Mouse (Mus musculus): ENCODE data around the gene Rab40c.

Gene Rab40c

DNA sequence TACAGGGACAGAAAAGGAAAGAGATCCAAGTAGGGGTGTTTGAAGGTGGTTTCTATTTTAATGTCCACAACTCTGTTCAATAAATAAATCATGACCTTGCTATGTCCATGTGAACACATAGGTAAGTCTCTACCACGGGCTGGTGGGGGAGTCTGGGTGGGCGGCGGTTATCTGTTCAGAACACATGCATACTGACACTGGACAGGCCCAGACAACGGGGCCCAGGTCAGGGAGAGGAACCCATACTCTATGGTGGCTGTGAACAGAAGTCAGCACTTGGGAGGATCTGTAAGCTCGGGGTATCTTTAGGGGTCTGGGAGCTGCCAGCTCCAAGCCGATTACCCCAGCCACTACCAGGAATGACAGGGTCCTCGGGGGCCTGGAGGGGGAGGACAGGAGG, 26.8 kb upstream of the Rab40c start:
- no peak for DNase-seq (ENCODE audit: low spot score)

DNA sequence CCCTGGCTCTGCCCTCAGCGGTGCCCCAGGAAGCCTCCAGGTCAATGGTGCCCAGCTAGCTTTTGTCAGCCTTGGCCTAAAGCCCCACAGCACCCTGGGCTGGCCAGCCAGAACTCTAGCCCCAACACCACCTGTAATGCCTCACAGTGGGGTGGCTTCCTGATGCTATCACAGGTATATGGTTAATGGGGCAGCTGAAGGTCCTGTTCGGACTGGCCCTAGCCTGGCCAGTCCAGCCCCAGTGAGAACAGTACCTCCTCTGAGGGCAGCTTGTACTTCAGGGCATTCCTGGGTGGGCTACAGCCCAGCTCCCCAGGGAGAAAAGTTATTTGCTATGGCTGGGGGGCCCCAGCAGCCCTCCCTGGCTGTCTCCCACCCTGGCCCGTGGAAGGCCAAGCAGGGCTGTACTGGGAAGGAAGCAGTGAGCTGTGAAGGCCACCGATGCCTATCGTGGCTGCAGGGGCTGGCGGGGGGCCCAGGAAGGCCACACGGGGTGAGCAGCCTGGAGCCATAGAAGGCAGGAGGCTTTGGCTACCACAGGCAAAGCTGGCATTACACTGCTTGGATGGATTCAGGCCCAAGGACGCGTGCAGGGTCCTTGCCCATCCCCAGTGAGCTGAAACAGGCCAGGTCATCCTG, 26.1 kb upstream of the Rab40c start:
- no peak for DNase-seq (ENCODE audit: low spot score)

DNA sequence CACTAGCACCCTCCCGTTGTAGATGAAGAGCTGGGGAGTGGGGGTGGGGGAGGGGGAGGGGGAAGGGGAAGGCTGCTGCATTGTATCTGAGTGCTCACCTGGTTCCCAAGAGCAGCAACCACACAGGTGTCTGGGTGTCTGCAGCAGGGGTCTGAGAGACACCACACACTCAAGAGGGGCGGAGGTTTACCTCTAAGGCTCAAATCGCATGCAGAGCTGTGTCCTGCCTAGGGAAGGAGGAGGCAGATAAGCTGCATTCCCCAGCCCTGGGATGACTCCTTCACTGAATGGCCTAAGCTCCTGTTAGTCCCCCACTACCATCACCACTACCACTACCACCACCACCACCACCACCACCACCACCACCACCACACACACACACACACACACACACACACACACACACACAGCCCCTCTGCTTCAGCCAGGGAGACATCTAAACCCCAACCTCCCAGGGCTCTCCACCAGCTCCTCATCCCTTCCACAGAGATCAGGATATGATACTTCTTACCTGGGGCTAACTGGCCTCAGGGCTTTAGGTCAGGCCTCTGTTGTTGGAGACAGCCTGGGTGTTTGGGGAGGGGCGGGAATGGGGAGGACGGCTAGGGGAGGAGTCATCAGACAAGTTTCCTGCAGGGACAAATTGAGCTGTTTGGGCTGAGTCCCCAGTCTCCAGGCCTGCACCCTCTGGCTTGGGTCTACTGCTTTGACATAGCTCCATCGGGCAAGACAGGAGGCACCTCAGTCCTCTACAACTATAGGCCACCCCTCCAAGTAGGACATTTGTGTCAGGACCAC, 25.0 kb upstream of the Rab40c start, which contains the start of the genes Pigq and Nhlrc4:
Gene Pigq (minus strand): TSS at position 571 of the 798 bp plus-strand sequence.
Gene Nhlrc4 (minus strand): TSS at position 596 of the 798 bp plus-strand sequence.
- no peak for DNase-seq (ENCODE audit: low spot score)

DNA sequence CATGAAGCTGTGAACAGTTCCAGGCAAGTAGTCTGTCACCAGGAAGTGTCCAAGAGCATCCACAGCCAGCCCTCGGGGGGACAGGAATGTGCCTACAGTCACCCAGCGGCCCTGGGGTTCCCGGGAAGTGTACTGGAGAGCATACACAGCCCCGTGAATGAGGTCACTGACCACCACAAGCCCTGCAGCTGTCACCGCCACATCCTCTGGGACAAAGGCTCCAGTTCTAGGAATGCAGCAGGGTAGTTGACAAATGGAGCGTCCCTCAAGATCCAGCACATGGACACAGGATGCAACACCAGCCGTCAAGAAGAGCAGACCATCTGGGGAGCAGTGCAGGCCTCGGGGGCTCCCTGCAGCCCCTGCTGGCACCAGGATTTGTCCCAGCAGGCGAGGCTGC, 24.2 kb upstream of the Rab40c start:
- no peak for DNase-seq (ENCODE audit: low spot score)

DNA sequence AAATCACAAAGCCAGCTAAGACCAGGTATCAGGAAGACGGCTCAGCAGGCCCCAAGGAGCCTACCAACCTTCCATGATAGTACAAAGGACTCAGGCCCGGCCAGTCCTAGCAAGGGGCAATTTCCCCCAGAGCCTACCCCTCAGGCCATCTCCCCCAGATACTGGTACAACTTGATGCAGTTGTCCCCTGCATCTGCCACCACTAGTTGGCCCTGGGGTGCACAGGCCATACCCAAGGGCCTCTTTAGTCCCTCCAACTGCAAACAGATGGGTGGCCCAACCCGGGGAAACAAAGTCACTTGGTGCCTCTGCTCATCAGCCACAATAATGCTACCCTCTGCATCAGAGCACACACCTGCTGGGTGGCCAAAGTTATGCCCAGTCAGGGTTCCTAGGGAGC, 23.7 kb upstream of the Rab40c start:
- no peak for DNase-seq (ENCODE audit: low spot score)

DNA sequence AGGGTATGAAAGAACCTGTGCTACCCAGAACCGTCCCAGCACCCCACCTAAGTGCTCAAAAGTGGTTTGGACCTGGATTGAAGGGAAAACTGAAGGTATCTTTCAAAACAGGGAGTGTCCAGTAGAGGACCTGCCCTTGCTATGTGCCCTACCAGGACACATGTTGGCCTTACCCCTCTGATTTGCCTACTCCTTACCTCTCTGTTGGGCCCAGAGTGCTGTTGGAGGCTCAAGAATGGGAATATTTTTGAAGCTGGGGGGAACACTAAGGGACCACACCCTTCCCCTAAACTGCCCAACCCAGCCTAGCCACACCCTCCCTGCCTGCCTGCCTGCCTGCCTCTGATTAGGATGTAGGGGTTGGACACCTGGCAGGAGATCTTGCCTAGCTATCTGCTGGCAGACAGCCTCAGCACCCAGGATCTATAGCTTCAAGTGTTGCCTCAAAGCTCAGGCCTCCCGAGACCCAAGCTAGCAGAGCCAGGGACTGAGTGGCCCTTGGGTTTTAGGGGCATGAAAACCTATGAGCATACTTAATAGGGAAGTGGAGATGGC, 23.1 kb upstream of the Rab40c start:
- peak; percentile 41 for DNase-seq (ENCODE audit: low spot score)

DNA sequence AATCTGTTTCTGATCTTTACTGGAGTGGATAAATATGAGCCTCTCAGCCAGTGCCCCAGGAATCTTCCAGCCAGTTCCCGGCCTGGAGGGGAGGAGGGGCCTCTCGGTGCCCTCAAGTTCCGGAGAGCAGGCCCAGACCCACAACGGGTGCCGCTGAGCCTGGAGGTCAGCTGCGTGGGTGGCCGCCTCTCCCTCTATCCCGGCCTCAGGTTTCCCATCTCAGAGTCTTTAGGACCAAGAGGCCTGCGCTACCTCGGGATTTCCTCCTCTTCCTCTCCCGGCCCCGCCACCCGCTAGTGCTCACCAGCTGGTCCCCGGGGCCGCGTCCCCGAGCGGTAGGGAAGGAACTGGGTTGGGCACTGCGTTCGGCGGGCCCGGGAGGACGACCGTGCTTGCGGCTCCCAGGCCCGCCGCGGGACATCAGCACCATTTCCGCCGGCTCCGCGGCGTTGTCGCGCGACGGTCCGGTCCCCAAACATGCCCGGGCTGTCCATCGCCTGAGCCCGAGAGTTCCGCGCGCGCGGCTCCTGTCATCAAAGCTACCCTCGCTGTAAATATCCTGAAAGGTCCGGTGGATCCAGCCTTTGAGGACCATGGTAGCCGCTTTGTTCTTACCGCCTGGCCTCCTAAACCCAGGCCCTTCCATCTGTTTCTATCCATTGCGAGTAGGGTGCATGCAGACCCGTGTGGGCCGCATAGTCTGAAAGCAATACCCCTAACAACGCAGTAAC, 22.1 kb upstream of the Rab40c start:
- peak; percentile 74 for DNase-seq (ENCODE audit: low spot score)

DNA sequence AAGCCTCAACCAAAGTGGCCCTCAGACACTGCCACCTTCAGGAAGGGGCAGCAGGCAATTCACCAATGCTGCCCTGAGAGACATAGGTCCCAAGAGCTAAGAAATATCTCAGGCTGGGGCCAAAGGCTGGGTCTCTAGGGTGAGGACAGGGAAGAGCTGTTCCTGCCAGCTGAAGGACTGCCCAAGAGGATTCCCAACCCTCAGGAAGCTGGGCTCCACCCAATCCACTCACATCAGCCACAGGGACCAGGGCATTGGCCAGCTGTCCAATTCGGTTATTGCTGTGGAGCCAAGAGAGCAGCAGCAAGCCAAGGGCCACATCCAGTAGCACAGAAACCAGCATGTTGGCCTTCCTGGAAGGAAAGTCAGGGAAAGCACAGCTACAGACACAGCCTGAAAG, 15.0 kb upstream of the Rab40c start:
- DNase-seq (ENCODE audit: low spot score): no peak

DNA sequence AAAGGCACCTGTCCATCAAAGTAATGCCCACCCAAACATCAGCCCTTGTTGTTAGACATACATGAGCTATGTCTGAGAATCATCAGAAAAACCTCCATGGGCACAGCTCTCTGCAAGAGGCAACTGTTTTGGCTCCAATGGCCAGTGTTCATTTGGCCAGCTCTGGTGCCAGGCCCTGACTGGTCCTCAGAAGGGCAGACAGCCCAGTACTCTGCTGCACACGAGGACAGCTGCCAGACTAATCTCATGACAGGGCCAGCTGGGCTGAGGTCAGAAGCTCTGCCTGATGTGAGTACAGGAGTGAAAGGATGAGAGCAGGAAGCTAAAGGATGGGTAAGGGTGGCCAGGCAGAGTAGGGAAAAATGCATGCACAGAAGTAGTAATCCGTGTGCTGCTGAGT, 5.8 kb upstream of the Rab40c start:
- DNase-seq (ENCODE audit: low spot score): no peak

DNA sequence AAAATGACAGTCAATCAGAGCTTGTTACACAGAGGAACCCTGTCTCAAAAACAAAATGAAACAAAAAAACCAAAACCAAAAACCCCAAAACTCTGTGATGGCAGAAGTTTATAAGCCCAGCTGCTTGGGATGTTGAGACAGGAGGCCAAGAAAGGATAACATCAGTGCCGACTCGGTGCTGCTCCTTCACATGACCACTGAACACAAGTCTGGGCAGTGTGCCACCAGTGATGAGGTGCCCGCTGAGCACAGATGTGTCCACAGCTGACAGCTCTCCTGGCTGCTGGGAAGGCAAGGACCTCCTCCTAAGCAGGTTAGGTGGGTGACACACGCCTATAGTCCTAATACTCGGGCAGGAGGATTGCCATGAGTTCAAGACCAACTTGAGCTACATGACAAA, 2.6 kb upstream of the Rab40c start:
- no peak for DNase-seq (ENCODE audit: low spot score)

DNA sequence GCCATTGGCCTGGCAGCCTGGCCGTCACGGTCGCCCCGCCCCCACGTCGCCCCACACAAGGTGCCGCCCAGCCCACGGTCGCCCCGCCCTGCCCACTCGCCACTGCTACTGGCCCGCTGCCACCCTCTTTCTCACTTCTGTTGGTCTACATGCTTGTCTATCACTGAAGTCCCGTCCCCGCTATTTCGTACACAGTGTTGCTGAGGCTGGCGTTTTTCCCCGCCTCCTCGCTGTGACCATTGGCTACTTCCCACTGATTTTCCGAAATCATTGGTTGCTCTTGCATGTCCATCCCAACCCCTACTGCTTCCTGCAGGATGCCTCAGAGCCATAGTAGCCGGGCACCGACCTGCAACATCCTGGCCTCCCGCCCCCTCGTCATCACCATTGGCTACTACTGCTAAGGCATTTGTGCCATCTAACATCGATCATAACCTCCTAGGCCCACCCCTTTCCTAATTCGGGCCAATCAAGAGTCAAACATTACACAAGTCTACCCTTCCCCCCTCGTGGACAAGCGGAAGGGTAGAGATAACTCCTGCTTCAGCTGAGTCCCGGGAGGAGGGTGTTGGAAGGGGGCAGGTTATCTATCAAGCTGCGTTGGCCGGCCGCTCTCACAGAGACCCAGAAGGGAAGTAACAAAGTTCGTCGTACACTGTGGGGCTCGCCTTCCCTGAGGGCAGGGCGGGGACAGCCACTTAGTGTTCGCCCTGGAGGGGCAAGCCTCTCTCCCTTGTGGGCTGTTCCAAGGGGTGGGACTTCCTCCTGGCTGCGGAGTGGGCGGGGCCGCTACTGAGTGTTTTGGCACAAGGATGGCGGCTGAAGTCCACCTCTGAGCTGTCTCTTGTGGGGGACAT, 487 bp upstream of the Rab40c start:
- DNase-seq (ENCODE audit: low spot score): peak; percentile 100

DNA sequence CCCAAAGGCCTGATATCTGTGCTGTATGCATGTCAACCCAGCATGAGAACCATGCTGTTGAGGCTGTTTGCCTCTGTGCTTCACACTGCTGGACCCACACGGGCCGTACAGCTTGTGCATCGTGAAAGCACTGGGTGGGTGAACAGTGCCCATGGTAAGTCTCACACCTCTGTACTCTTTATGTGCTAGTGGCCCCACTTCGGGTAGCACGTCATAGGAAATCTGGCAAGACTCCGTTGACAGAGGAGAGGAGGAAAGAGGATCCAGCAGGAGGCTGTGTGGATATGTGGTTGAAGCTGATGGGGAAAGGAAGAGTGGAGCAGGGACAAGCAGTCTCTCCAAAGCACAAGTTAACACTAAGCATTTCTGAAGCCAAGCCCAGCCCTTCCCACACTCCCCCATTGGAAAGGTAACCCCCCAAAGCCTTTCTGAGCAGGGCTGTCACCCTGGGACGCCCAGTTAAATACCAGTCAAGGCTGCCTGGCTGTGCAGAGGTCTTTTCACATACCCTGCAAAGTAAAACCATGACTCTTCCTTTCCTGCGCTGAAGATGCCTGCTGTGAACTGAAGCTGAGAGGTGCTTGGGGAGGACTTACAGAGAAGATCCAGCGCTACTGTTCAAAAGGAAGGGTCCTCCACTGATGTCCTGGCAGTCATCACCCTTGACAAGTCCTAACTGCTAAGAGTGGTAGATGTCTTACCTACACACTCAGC, 1.3 kb downstream of the Rab40c start:
- DNase-seq (ENCODE audit: low spot score): no peak

DNA sequence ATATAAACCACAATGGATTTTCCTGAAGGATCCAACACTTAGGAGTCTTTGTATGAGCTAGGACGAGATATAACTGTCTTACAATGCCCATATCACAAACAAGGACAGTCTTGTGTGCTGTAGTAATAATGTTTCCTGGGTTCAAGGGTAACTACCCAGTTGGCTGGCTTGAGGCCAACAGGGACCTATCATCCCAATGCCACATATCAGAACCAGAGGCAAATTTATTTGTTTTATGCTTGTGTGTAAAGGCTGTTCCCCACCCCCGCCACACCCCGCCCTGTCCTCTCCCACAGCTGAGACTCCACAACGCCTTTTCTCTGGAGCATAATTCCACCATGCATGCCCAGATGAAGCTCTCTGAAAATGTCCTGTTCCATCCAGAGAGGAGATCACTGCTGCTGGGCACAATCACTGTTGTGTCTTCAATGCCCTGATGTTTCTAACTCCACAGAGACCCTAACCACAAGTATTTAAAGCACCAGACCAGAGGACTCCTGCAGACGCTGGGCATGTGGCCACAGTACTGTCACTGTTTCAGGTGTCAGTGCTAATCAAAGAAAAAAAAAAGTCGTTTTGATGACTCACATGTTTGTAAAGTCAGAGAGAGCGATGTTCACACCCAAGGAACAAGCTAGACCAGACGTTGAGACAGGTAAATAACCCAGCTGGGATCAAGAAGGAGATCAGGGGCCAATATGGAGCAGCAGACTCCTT, 2.4 kb downstream of the Rab40c start:
- no peak for DNase-seq (ENCODE audit: low spot score)

DNA sequence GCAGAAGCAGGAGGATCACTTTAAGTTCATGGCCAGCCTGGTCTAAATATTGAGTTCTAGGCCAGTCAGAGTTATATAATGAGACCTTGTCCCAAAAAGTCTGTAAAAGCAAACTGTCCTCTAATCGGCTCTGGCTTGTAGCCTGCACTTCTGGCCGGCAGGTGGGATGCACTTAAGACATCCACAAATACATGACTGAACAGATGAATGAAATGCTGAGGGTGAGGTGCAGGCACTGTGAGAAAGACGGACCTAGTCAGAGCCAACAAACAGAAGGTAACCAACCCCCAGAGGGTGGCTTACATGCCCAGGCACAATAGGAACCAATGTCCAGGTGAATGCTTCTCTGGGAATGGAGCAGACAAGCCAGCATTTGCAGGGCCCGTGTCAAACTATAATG, 5.2 kb downstream of the Rab40c start:
- DNase-seq (ENCODE audit: low spot score): no peak

DNA sequence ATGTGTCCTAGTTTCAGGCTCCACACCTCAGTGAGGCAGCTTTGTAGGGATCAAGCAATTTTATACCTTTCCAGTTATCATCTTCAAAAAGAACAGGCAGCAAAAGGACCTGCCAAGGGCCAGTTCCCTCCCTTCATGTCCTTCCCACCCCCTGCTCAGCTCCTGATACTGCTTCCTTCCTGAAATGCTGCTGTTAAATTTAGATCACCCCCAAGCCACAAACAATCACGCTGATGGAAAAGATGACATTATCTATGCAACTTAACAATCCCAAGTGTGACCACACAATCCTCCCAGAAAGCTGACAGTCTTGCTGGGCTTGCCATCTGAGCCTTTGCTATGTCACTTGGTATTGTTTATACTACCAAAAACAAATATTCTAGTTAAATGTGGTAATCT, 5.7 kb downstream of the Rab40c start:
- DNase-seq (ENCODE audit: low spot score): no peak

DNA sequence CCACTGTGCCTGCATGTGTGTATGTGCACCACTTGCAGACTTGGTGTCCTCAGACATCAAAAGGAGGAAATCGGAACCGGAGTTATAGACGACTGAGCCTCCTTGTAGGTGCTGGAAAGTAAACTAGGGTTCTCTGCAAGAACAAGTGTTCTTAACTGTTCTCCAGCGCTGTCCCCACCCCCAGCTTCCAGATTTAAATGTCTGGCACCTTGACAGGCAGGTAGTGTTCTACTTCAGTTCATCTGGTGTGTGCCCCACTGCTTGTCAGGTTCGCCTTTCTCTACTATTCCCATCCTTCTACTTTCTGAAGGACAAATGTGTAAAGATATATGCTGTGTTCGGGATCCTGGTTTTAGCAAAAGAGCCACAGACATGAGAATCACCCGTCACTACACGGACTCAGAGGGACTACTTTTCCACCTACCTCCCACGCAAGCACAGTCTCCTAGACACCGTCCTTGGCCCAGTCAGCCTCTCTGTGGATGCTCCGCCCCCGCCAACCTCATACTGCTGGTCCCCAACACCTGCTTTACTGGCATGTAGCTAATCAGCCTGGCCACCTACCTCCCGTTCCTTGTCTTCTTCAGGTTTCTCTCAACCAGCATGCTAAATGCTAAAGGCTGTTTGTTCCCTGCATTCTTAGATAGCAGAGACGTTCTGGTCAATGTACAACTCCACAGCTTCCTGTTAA, 6.2 kb downstream of the Rab40c start:
- peak; percentile 12 for DNase-seq (ENCODE audit: low spot score)

DNA sequence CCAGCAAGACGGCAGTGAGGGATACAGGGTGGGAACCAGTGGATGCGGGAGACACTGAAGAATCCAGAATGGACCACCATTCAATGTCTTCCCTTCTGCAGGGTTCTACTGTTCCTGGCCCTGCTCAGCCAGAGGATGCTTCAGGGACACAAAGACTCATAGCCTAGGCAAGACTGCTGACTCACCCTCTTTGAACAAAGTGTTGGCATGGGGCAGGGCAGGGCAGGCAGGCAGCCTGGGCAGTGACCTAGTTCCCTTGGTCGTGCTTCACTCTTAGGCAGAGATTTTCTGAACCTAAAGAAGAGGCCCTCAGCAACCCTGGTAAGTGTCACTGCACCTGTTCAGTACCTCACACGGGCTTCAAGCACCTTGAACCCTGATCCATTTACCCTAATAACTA, 7.7 kb downstream of the Rab40c start:
- DNase-seq (ENCODE audit: low spot score): no peak

DNA sequence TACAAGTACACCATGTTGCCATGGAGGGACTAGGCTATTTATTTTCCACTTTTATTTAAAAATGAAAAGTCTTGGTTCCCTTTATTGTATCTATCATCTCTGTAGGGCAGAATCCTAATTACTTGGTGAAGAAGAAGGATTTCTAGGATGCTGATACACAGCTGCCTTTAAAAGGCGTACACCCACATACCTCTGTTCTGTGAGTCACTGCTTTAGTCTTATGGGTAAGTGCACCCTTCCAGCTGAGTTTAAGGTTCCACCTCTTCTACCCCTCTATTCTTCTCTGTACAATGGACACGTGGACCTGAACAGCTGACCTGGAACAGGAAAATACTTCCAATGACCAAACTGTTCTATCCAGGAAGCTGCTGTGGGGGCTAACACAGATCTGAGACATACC, 11.9 kb downstream of the Rab40c start:
- no peak for DNase-seq (ENCODE audit: low spot score)

DNA sequence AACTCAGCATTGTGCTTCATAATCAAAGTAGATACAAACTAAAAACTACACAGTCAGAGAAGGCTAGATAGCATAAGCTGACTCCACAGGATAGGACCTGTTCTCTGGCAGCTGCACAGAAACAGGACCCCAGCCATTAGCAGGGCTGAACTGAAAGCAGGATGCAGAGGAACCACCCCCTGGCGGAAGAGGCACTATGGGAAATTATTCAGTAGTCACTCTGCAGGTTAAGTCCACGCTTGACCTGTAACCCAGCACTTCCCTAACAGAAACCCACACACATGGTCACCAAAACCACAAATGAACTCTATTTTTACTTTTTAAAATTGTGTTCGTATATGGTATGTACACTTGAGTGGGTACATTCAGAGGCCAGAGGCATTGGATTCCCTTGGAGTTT, 16.5 kb downstream of the Rab40c start:
- DNase-seq (ENCODE audit: low spot score): no peak

DNA sequence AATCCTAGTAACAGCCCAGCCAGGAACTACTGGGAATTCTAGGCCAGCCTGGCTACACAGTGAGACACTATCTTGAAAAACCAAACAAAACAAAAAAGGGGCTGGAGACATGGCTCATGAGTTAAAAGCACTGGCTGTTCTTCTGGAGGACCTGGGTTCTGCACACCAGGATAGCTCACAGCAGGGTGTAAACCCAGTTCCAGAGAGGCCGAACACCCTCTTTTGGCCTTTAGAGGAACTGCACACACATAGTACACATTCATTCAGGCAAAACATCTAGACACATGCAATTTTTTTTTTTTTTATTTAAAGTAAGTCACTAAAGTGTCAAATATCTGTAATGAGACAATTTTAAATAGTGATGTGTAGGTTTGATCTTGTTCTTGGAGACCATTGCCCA, 19.3 kb downstream of the Rab40c start:
- DNase-seq (ENCODE audit: low spot score): no peak

Data from yolk sac, embryonic 10.5 days (tissue).